Mouse (Mus musculus) layer of hippocampus, postnatal 25 days (tissue): ENCODE results near the gene Coasy. TPM values are rescaled to one million over a fixed set of nuclear protein-coding genes. Genes with fewer than 3 reads are reported as not detected.
A peak's percentile ranks its signal among the peaks of the same experiment; 100 is the strongest.

Experiments
- DNase-seq, 2 experiments: peaks; one replicate each; pipeline ENCODE4 v3.0.0; 2022; ENCODE audit warnings: mixed read lengths in 2 of 2, low spot score in 1 of 2; ENCODE audit errors: extremely low spot score in 1 of 2
- total RNA-seq, 2 experiments: library from RNA; stranded (reverse); gene quantifications; 2 replicates each; pipeline ENCODE4 v1.2.3; 2021

Gene Coasy
- 10 to 100 TPM; 25.1 to 29.9 TPM for total RNA-seq

- DNase-seq = peak; percentile 70 to 72
Observed at GRCm38 (mm10) chr11:101082208-101083082, at the start of gene Coasy. Coasy (plus strand) TSS chr11:101082565.

- no peak for DNase-seq
Observed at GRCm38 (mm10) chr11:101033856-101034500, 48.4 kb upstream of the Coasy start.

GRCm38 (mm10) chr11:101034614-101035327 is 47.6 kb upstream of the Coasy start:
- DNase-seq = no peak

GRCm38 (mm10) chr11:101035328-101035695 is 47.1 kb upstream of the Coasy start:
- DNase-seq = no peak

GRCm38 (mm10) chr11:101037795-101038194 is 44.6 kb upstream of the Coasy start:
- DNase-seq = no peak

GRCm38 (mm10) chr11:101045826-101046225 is 36.5 kb upstream of the Coasy start:
- DNase-seq = no peak

- no peak for DNase-seq
Observed at GRCm38 (mm10) chr11:101046440-101046839, 35.9 kb upstream of the Coasy start.

- no peak for DNase-seq
Observed at GRCm38 (mm10) chr11:101047502-101047901, 34.9 kb upstream of the Coasy start.

- no peak for DNase-seq
Observed at GRCm38 (mm10) chr11:101050359-101050758, 32.0 kb upstream of the Coasy start.

GRCm38 (mm10) chr11:101051051-101051493 is 31.3 kb upstream of the Coasy start:
- no peak for DNase-seq

GRCm38 (mm10) chr11:101051617-101052016 is 30.7 kb upstream of the Coasy start:
- DNase-seq = no peak

- DNase-seq = no peak
Observed at GRCm38 (mm10) chr11:101052751-101053473, 29.5 kb upstream of the Coasy start.

GRCm38 (mm10) chr11:101053974-101054373 is 28.4 kb upstream of the Coasy start:
- DNase-seq = no peak

- DNase-seq = no peak
Observed at GRCm38 (mm10) chr11:101055418-101055817, 26.9 kb upstream of the Coasy start.

- DNase-seq = no peak
Observed at GRCm38 (mm10) chr11:101056885-101057284, 25.5 kb upstream of the Coasy start.

GRCm38 (mm10) chr11:101057860-101058259 is 24.5 kb upstream of the Coasy start:
- DNase-seq = peak; percentile 66 to 92

GRCm38 (mm10) chr11:101058726-101059125 is 23.6 kb upstream of the Coasy start:
- no peak for DNase-seq

GRCm38 (mm10) chr11:101059473-101059872 is 22.9 kb upstream of the Coasy start:
- DNase-seq = no peak

GRCm38 (mm10) chr11:101060126-101060525 is 22.2 kb upstream of the Coasy start:
- DNase-seq = no peak

- no peak for DNase-seq
Observed at GRCm38 (mm10) chr11:101061049-101061448, 21.3 kb upstream of the Coasy start.
